Mouse (Mus musculus) cerebellum, postnatal 25 days (tissue): ENCODE measurements at regions not wholly inside any gene's neighbourhood (a gene's known extent, or its start where the extent isn't known, plus 50 kb on each side); places are given as distances from the start of the nearest gene placed in this dataset.

Experiments used
- DNase-seq, 2 experiments: peaks; one replicate each; pipeline ENCODE4 v3.0.0; 2021; ENCODE audit warnings: mixed read lengths in 2 of 2

GRCm38 (mm10) chr15:88489715-88490114, 110.4 kb upstream of the Zdhhc25 start:
- DNase-seq: no peak

- DNase-seq: no peak
Observed at GRCm38 (mm10) chr15:88490316-88491090, 109.6 kb upstream of the Zdhhc25 start.

- DNase-seq: no peak
Observed at GRCm38 (mm10) chr15:88491091-88491366, 109.1 kb upstream of the Zdhhc25 start.

- no peak for DNase-seq
Observed at GRCm38 (mm10) chr15:88497957-88498356, 102.1 kb upstream of the Zdhhc25 start.

GRCm38 (mm10) chr15:88502311-88502710, 97.8 kb upstream of the Zdhhc25 start:
- peak in 1 of 2 experiments; percentile 51 for DNase-seq

- DNase-seq: peak in 1 of 2 experiments; percentile 30
Observed at GRCm38 (mm10) chr15:88503896-88504295, 96.2 kb upstream of the Zdhhc25 start.

GRCm38 (mm10) chr15:88505491-88506119, 94.5 kb upstream of the Zdhhc25 start:
- peak in 1 of 2 experiments; percentile 33 for DNase-seq

- DNase-seq: no peak
Observed at GRCm38 (mm10) chr15:88507886-88508285, 92.2 kb upstream of the Zdhhc25 start.

- DNase-seq: peak; percentile 45 to 62
Observed at GRCm38 (mm10) chr15:88508971-88509370, 91.1 kb upstream of the Zdhhc25 start.

- peak; percentile 65 to 76 for DNase-seq
Observed at GRCm38 (mm10) chr15:88509626-88510025, 90.5 kb upstream of the Zdhhc25 start.

- no peak for DNase-seq
Observed at GRCm38 (mm10) chr15:88514091-88514490, 86.0 kb upstream of the Zdhhc25 start.

- DNase-seq: no peak
Observed at GRCm38 (mm10) chr15:88531218-88531617, 68.9 kb upstream of the Zdhhc25 start.

GRCm38 (mm10) chr15:88532008-88532407, 68.1 kb upstream of the Zdhhc25 start:
- DNase-seq: no peak

- no peak for DNase-seq
Observed at GRCm38 (mm10) chr15:88533354-88533753, 66.7 kb upstream of the Zdhhc25 start.

GRCm38 (mm10) chr15:88535516-88535915, 64.6 kb upstream of the Zdhhc25 start:
- DNase-seq: no peak

GRCm38 (mm10) chr15:88537190-88537589, 62.9 kb upstream of the Zdhhc25 start:
- peak; percentile 83 to 91 for DNase-seq

GRCm38 (mm10) chr15:88542567-88542966, 57.5 kb upstream of the Zdhhc25 start:
- peak; percentile 82 to 87 for DNase-seq

GRCm38 (mm10) chr15:88544216-88544615, 55.9 kb upstream of the Zdhhc25 start:
- peak; percentile 85 to 87 for DNase-seq

GRCm38 (mm10) chr15:88548261-88548660, 51.8 kb upstream of the Zdhhc25 start:
- DNase-seq: peak in 1 of 2 experiments; percentile 10
